Mouse (Mus musculus) MEL (cell line): Measurements from ENCODE around the gene Zcchc14.

Experiments used
- POLR2AphosphoS2 ChIP-seq: IDR thresholded peaks from 2 replicates; pipeline ENCODE4 v1.6.1; 2011; ENCODE audit warnings: low read length, improper control_type of control experiment
- POLR2AphosphoS5 ChIP-seq: IDR thresholded peaks from 2 replicates; pipeline ENCODE4 v1.6.1; 2012; ENCODE audit warnings: low read depth, borderline replicate concordance, mild to moderate bottlenecking, inconsistent platforms, low read length, moderate library complexity, mixed read lengths

DNA sequence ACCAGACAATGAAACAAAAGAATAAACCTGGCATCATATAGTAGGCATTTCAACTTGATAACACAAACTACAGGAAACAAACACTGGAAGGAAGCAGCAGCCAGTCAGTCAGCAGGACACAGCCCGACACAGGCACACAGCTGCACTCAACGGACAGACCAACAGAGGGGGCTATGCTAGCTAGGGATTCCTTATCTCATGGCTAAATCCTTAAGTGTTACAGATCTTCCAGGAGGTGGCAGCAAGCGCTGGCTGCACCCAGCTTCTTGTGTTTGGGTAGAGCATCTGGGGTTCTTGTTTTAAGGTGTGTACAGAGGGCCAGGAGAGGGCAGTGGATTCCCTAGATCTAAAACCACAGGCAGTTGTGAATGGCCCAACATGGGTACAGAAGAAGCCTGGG, 49.8 kb downstream of the Zcchc14 start:
- TF ChIP-seq POLR2AphosphoS5 (no peak), POLR2AphosphoS2 (no peak)
